Mouse (Mus musculus) hindbrain, embryonic 13.5 days (tissue): ENCODE measurements at regions not wholly inside any gene's neighbourhood (a gene's known extent, or its start where the extent isn't known, plus 50 kb on each side); places are given as distances from the start of the nearest gene placed in this dataset.

Source experiments
- ATAC-seq: fragments of 200-750 bp; cut with Nextera tagmentation; 2 replicates; pipeline ENCODE4 v1.8.0; 2017; ENCODE audit warnings: moderate TSS enrichment; ENCODE audit not compliant: low FRiP score
- H3K27ac ChIP-seq: fragments of 300-500 bp; sonication (generic); 2 replicates; pipeline ENCODE4 v1.5.1; 2015; ENCODE audit warnings: inconsistent platforms, mild to moderate bottlenecking, moderate library complexity
- H3K27me3 ChIP-seq: fragments of 300-500 bp; sonication (generic); 2 replicates; pipeline ENCODE4 v1.6.1; 2015; ENCODE audit warnings: mild to moderate bottlenecking, inconsistent platforms
- H3K36me3 ChIP-seq: fragments of 300-500 bp; sonication (generic); 2 replicates; pipeline ENCODE4 v1.6.1; 2015; ENCODE audit warnings: mild to moderate bottlenecking, inconsistent platforms
- H3K4me1 ChIP-seq: fragments of 300-500 bp; sonication (generic); replicated peaks from 2 replicates; pipeline ENCODE4 v1.6.1; 2015; ENCODE audit warnings: inconsistent platforms
- H3K4me2 ChIP-seq: fragments of 300-500 bp; sonication (generic); 2 replicates; pipeline ENCODE4 v1.6.1; 2015; ENCODE audit warnings: inconsistent platforms, mild to moderate bottlenecking, moderate library complexity
- H3K4me3 ChIP-seq: fragments of 300-500 bp; sonication (generic); 2 replicates; pipeline ENCODE4 v1.5.1; 2015; ENCODE audit warnings: mild to moderate bottlenecking, inconsistent platforms
- H3K9ac ChIP-seq: fragments of 300-500 bp; sonication (generic); 2 replicates; pipeline ENCODE4 v1.6.1; 2015; ENCODE audit warnings: mild to moderate bottlenecking, inconsistent platforms
- H3K9me3 ChIP-seq: fragments of 300-500 bp; sonication (generic); 2 replicates; pipeline ENCODE4 v1.6.1; 2016; ENCODE audit warnings: inconsistent platforms
- WGBS: fragments of 180-500 bp; shearing (Covaris S2); methylation state at CpG from one replicate; pipeline ENCODE4 v1.1.7; 2015; 5-methylcytosine and 5-hydroxymethylcytosine counted together

GRCm38 (mm10) chr2:75039066-75039465 lies 213.5 kb downstream of the Mtx2 start:
- Histone ChIP-seq H3K4me3 (no peak overlapping the region), H3K9ac (no peak overlapping the region), H3K4me2 (no peak overlapping the region), H3K27me3 (no peaks in the 10 kb centered on the region), H3K4me1 (0 out of 2 replicates have a peak, but pooled peaks cover 6% of the 10 kb centered on the region), H3K36me3 (no peaks in the 10 kb centered on the region), H3K9me3 (no peaks in the 10 kb centered on the region), H3K27ac (no peak overlapping the region)
- no peak for ATAC-seq
- WGBS, result 73% methylated on average over 3 of the region's 3 CpGs

- no peak overlapping the region for H3K4me3 ChIP-seq
- no peak overlapping the region for H3K27ac ChIP-seq
- H3K36me3 ChIP-seq, result no peaks in the 10 kb centered on the region
- peaks cover 6% of the 10 kb centered on the region; the same call in 1 of the 2 replicates for H3K4me1 ChIP-seq
- H3K4me2 ChIP-seq, result no peak overlapping the region
- ATAC-seq, result no peak
- H3K9ac ChIP-seq, result no peak overlapping the region
- H3K9me3 ChIP-seq, result no peaks in the 10 kb centered on the region
- 78% methylated on average over 6 of the region's 6 CpGs for WGBS
- H3K27me3 ChIP-seq, result no peaks in the 10 kb centered on the region
These were observed 221.3 kb downstream of the Mtx2 start for GRCm38 (mm10) chr2:75046892-75047291.

DNA sequence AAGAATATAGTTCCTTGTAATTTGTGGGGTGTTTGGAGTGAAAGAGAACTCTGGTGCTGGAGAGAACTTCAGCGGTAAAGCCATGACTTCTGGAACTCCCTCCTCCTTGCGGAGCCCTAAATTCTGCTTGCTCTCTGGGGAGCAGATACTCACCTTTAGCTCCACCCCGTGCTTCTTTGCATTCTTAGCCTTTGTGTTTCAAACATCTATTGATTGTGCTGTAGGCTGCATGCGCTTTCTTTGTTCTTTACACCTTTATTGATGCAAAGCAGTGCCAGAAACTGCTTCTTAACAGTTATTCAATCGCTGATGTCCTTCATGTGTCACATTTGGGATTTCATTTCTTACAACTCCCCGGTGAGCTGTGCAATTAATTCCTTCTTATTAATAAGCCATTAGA lies 222.5 kb downstream of the Mtx2 start:
- H3K36me3 ChIP-seq, result no peaks in the 10 kb centered on the region
- no peak overlapping the region for H3K9ac ChIP-seq
- H3K27ac ChIP-seq, result no peak overlapping the region
- H3K4me3 ChIP-seq, result no peak overlapping the region
- no peak for ATAC-seq
- H3K27me3 ChIP-seq, result no peaks in the 10 kb centered on the region
- WGBS, result 39% methylated on average over 6 of the region's 6 CpGs
- H3K4me2 ChIP-seq, result no peak overlapping the region
- H3K4me1 ChIP-seq, result peaks cover 6% of the 10 kb centered on the region; the same call in 1 of the 2 replicates
- no peaks in the 10 kb centered on the region for H3K9me3 ChIP-seq

GRCm38 (mm10) chr2:75054474-75055186 lies 229.0 kb downstream of the Mtx2 start:
- peak overlapping the region; percentile 63 for H3K4me2 ChIP-seq
- H3K9me3 ChIP-seq, result no peaks in the 10 kb centered on the region
- H3K36me3 ChIP-seq, result no peaks in the 10 kb centered on the region
- H3K27me3 ChIP-seq, result peaks cover 4% of the 10 kb centered on the region; the same call in 1 of the 2 replicates
- H3K27ac ChIP-seq, result peak overlapping the region; percentile 74
- peak overlapping the region; percentile 68 for H3K9ac ChIP-seq
- peak; percentile 89 for ATAC-seq
- peaks cover 8% of the 10 kb centered on the region for H3K4me1 ChIP-seq
- WGBS, result 17% methylated on average over 14 of the region's 14 CpGs
- H3K4me3 ChIP-seq, result peak overlapping the region; percentile 37

GRCm38 (mm10) chr2:75055187-75055543 lies 229.6 kb downstream of the Mtx2 start:
- ATAC-seq, result peak; percentile 60; the same call in 1 of the 2 replicates
- Histone ChIP-seq H3K27ac (peak overlapping the region; percentile 74), H3K9me3 (no peaks in the 10 kb centered on the region), H3K27me3 (peaks cover 4% of the 10 kb centered on the region; the same call in 1 of the 2 replicates), H3K4me1 (peaks cover 13% of the 10 kb centered on the region), H3K9ac (peak overlapping the region; percentile 68), H3K4me2 (peak overlapping the region; percentile 63), H3K36me3 (no peaks in the 10 kb centered on the region), H3K4me3 (peak overlapping the region; percentile 37)
- WGBS, result under 1% methylated on average over 6 of the region's 6 CpGs

DNA sequence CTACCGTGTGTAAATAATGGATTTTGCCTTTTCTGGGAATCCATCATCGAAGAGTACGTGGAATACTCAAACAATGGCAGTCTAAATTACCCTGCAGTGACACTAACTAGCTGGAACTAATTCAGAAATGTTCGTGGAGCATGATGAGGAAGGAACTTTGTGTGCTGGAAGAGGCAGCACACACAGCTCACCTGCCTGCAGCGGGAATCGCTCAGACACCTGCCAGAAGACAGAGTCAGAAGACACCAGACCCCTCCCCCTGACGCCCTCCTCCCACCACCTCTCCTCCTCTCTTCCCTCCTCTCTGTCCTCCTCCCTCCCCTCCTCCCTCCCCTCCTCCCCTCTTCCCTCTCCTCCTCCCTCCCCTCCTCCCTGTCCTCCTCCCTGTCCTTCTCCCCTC lies 235.4 kb downstream of the Mtx2 start:
- ATAC-seq, result peak; percentile 55; the same call in 1 of the 2 replicates
- Histone ChIP-seq H3K4me3 (no peak overlapping the region), H3K9ac (no peak overlapping the region), H3K27ac (peak overlapping the region; percentile 71), H3K4me2 (no peak overlapping the region; the same call in 1 of the 2 replicates), H3K4me1 (peaks cover 39% of the 10 kb centered on the region), H3K9me3 (no peaks in the 10 kb centered on the region), H3K36me3 (no peaks in the 10 kb centered on the region), H3K27me3 (peaks cover 4% of the 10 kb centered on the region; the same call in 1 of the 2 replicates)
- 38% methylated on average over 7 of the region's 7 CpGs for WGBS

DNA sequence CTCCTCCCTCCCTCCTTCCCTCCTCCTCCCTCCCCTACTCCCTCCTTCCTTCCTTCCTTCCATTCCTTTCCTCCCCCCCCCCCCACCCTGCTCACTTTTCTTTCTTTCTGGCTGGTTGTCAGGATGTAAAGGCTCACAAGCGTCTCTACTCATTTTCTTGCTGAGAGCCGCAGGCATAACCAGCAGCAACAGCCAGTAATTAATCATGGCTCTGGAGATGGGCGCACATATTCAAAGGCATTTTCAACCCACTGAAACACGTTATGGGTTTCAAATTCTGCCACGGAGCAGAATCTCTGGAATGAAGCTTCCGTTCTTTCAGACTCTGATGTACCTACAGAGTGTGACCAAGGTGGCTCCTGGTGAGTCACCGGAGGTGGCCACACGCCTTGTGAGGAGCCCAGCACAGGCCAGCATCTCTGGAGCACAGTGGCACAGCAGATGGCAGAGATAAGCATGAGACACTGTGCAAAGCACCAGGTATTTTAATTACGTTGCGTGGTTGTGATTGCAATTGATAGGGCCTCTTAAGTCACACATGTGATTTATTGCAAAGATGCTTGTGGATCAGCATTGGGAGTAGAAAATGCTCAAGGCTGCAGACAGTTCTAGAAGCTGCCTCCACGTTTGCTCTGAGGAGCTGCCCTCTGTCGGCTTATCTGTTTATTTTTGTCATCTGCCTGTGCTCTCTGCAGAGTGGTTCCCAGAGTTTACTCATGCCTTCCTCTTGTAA lies 236.0 kb downstream of the Mtx2 start:
- Histone ChIP-seq H3K36me3 (no peaks in the 10 kb centered on the region), H3K4me1 (peaks cover 39% of the 10 kb centered on the region), H3K4me2 (peak overlapping the region; percentile 34; the same call in 1 of the 2 replicates), H3K4me3 (no peak overlapping the region), H3K9me3 (no peaks in the 10 kb centered on the region), H3K27me3 (no peaks in the 10 kb centered on the region; the same call in 1 of the 2 replicates), H3K27ac (peak overlapping the region; percentile 89), H3K9ac (peak overlapping the region; percentile 53; the same call in 1 of the 2 replicates)
- ATAC-seq, result peak; percentile 69; the same call in 1 of the 2 replicates
- WGBS, result 42% methylated on average over 12 of the region's 12 CpGs

GRCm38 (mm10) chr2:75062189-75062510 lies 236.5 kb downstream of the Mtx2 start:
- Histone ChIP-seq H3K27me3 (no peaks in the 10 kb centered on the region; the same call in 1 of the 2 replicates), H3K36me3 (no peaks in the 10 kb centered on the region), H3K27ac (peak overlapping the region; percentile 89), H3K4me1 (peaks cover 39% of the 10 kb centered on the region), H3K9ac (0 out of 2 replicates have a peak overlapping the region, but pooled peaks have one; percentile 53), H3K4me2 (peak overlapping the region; percentile 34; the same call in 1 of the 2 replicates), H3K9me3 (no peaks in the 10 kb centered on the region), H3K4me3 (no peak overlapping the region)
- no peak for ATAC-seq
- WGBS, result 76% methylated on average over 7 of the region's 7 CpGs

DNA sequence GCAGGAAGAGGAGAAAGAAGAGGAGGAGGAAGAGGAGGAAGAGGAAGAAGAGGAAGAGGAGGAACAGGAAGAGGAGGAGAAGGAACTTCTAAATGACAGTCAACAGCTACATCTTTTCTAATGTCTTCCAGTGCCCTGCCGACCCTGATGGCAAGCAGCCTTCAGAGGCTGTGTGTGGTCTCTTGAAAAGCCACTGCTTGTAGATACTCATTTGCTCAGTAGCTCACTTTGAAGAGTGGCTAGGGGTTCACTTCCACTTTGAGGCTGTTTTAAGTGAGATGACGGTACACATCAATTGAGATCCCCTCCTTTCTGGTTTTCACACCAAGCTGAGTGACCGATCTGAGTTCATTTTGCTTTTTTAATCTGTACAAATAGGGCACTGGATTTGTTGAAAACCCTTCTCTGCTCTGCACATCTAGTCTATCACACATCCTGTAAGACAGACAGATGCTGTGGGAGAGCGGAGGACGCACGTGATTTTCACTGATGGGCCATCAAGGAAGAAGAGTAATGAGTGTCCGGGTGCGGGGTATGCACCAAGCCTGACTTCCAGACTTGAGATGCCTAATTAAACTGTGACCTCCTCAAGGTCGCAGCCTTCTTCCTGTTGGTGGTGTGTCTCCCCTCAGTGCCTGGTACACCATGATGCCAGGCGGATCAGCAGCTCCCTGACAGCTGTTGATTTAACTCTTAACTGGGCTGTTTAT lies 239.0 kb downstream of the Mtx2 start:
- WGBS, result 68% methylated on average over 10 of the region's 10 CpGs
- H3K4me3 ChIP-seq, result no peak overlapping the region
- H3K4me1 ChIP-seq, result peaks cover 44% of the 10 kb centered on the region
- H3K27me3 ChIP-seq, result no peaks in the 10 kb centered on the region
- peak overlapping the region; percentile 66 for H3K27ac ChIP-seq
- H3K36me3 ChIP-seq, result no peaks in the 10 kb centered on the region
- no peaks in the 10 kb centered on the region for H3K9me3 ChIP-seq
- no peak for ATAC-seq
- H3K4me2 ChIP-seq, result no peak overlapping the region
- H3K9ac ChIP-seq, result no peak overlapping the region

- H3K4me2 ChIP-seq, result no peak overlapping the region
- H3K9ac ChIP-seq, result no peak overlapping the region
- WGBS, result 62% methylated on average over 1 of the region's 2 CpGs
- ATAC-seq, result no peak
- no peaks in the 10 kb centered on the region for H3K36me3 ChIP-seq
- no peaks in the 10 kb centered on the region for H3K9me3 ChIP-seq
- H3K4me1 ChIP-seq, result peaks cover 36% of the 10 kb centered on the region
- no peaks in the 10 kb centered on the region for H3K27me3 ChIP-seq
- H3K27ac ChIP-seq, result peak overlapping the region; percentile 66
- H3K4me3 ChIP-seq, result no peak overlapping the region
These were observed 239.7 kb downstream of the Mtx2 start for GRCm38 (mm10) chr2:75065304-75065703.

DNA sequence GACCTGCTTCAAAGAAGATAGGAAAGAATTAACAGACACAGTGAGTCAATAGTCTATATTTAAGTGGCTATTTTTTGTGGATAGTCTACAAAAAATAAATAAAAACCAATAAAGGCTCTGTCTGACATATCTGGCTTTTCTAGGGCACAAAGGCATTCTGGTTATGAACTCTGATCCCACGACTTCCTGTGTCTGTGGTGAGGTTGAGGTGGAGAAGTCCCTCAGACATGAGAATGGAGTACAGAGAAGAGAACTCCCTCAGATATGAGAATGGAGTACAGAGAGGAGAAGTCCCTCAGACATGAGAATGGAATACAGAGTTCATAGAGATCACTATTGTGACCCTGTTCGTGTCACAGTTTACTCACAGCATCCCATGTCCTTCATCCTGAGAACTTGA lies 243.7 kb downstream of the Mtx2 start:
- Histone ChIP-seq H3K36me3 (no peaks in the 10 kb centered on the region), H3K9ac (no peak overlapping the region), H3K27me3 (no peaks in the 10 kb centered on the region), H3K27ac (no peak overlapping the region), H3K9me3 (no peaks in the 10 kb centered on the region), H3K4me3 (no peak overlapping the region), H3K4me2 (no peak overlapping the region), H3K4me1 (peaks cover 40% of the 10 kb centered on the region)
- 81% methylated on average over 2 of the region's 2 CpGs for WGBS
- ATAC-seq, result no peak

DNA sequence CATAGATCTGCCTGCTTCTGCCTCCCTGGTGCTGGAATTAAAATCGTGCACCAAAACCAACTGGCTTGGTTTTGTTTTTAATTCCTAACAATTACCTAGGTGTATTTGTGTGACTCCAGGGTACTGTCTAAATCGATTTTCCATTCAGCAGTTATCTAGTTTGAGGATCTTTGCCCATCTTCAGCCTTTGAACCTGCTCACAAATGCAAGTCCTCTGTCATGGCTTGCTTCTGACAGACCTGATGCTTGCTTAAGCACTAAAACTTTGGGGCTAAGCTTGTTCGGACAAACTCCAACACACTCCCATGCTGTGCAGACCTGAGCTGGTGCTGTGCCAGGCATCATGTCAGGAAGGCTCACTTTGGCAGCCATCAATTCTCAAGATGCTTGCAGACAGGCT lies 246.4 kb downstream of the Mtx2 start:
- H3K27ac ChIP-seq, result peak overlapping the region; percentile 84; the same call in 1 of the 2 replicates
- WGBS, result 75% methylated on average over 3 of the region's 3 CpGs
- no peak overlapping the region for H3K9ac ChIP-seq

More for the DNA sequence above, 246.4 kb downstream of the Mtx2 start:
- ATAC-seq, result no peak
- H3K4me2 ChIP-seq, result no peak overlapping the region
- H3K9me3 ChIP-seq, result no peaks in the 10 kb centered on the region
- no peaks in the 10 kb centered on the region for H3K36me3 ChIP-seq
- no peaks in the 10 kb centered on the region for H3K27me3 ChIP-seq
- H3K4me3 ChIP-seq, result no peak overlapping the region
- peaks cover 32% of the 10 kb centered on the region for H3K4me1 ChIP-seq
